Mouse (Mus musculus): ENCODE results near the gene Tmem50b.

The Tmem50b gene

GRCm38 (mm10) chr16:91609501-91610245 lies 12.1 kb upstream of the Tmem50b start:
- DNase-seq (ENCODE audit: inconsistent ontology term) = peak; percentile 41

GRCm38 (mm10) chr16:91606958-91607357 lies 9.4 kb upstream of the Tmem50b start:
- no peak for DNase-seq (ENCODE audit: inconsistent ontology term)

- no peak for DNase-seq (ENCODE audit: inconsistent ontology term)
These were observed 7.6 kb upstream of the Tmem50b start for GRCm38 (mm10) chr16:91605156-91605555.

GRCm38 (mm10) chr16:91601693-91602092 lies 4.1 kb upstream of the Tmem50b start:
- no peak for DNase-seq (ENCODE audit: inconsistent ontology term)

- DNase-seq (ENCODE audit: inconsistent ontology term) = no peak
These were observed 3.5 kb upstream of the Tmem50b start for GRCm38 (mm10) chr16:91601081-91601480.

- DNase-seq (ENCODE audit: inconsistent ontology term) = no peak
These were observed 1.6 kb upstream of the Tmem50b start for GRCm38 (mm10) chr16:91599242-91599641.

GRCm38 (mm10) chr16:91596779-91597671 lies 575 bp downstream of the Tmem50b start:
- DNase-seq (ENCODE audit: inconsistent ontology term) = peak; percentile 62

- no peak for DNase-seq (ENCODE audit: inconsistent ontology term)
These were observed 1.2 kb downstream of the Tmem50b start for GRCm38 (mm10) chr16:91596397-91596778.

GRCm38 (mm10) chr16:91595076-91595475 lies 2.5 kb downstream of the Tmem50b start:
- no peak for DNase-seq (ENCODE audit: inconsistent ontology term)

- no peak for DNase-seq (ENCODE audit: inconsistent ontology term)
These were observed 4.3 kb downstream of the Tmem50b start for GRCm38 (mm10) chr16:91593262-91593661.

- no peak for DNase-seq (ENCODE audit: inconsistent ontology term)
These were observed 5.4 kb downstream of the Tmem50b start for GRCm38 (mm10) chr16:91592162-91592561.

- DNase-seq (ENCODE audit: inconsistent ontology term) = no peak
These were observed 8.9 kb downstream of the Tmem50b start for GRCm38 (mm10) chr16:91588703-91589102.

GRCm38 (mm10) chr16:91587730-91588453 lies 9.7 kb downstream of the Tmem50b start:
- DNase-seq (ENCODE audit: inconsistent ontology term) = no peak

GRCm38 (mm10) chr16:91586244-91586643 lies 11.4 kb downstream of the Tmem50b start:
- DNase-seq (ENCODE audit: inconsistent ontology term) = no peak

- no peak for DNase-seq (ENCODE audit: inconsistent ontology term)
These were observed 12.0 kb downstream of the Tmem50b start for GRCm38 (mm10) chr16:91585617-91586016.

- no peak for DNase-seq (ENCODE audit: inconsistent ontology term)
These were observed 15.3 kb downstream of the Tmem50b start for GRCm38 (mm10) chr16:91582307-91582706.

GRCm38 (mm10) chr16:91578980-91579720 lies 18.4 kb downstream of the Tmem50b start:
- no peak for DNase-seq (ENCODE audit: inconsistent ontology term)

- no peak for DNase-seq (ENCODE audit: inconsistent ontology term)
These were observed 22.4 kb downstream of the Tmem50b start for GRCm38 (mm10) chr16:91575151-91575550.

GRCm38 (mm10) chr16:91571105-91571504 lies 26.5 kb downstream of the Tmem50b start:
- DNase-seq (ENCODE audit: inconsistent ontology term) = no peak

GRCm38 (mm10) chr16:91568960-91569359 lies 28.6 kb downstream of the Tmem50b start:
- no peak for DNase-seq (ENCODE audit: inconsistent ontology term)

GRCm38 (mm10) chr16:91566002-91566401 lies 31.6 kb downstream of the Tmem50b start:
- DNase-seq (ENCODE audit: inconsistent ontology term) = no peak

Measured in Muller cell, postnatal 12 days (primary cell).